Mouse (Mus musculus) limb, embryonic 13.5 days (tissue): ENCODE measurements at regions not wholly inside any gene's neighbourhood (a gene's known extent, or its start where the extent isn't known, plus 50 kb on each side); places are given as distances from the start of the nearest gene placed in this dataset.
A peak's percentile ranks its signal among the peaks of the same experiment; 100 is the strongest.

ENCODE experiments used
- ATAC-seq: fragments of 200-750 bp; cut with Nextera tagmentation; 2 replicates; pipeline ENCODE4 v1.8.0; 2017; ENCODE audit warnings: low read depth, moderate number of reproducible peaks, moderate TSS enrichment; ENCODE audit not compliant: low FRiP score
- H3K27ac ChIP-seq: fragments of 300-500 bp; sonication (generic); 2 replicates; pipeline ENCODE4 v1.5.1; 2015; ENCODE audit warnings: inconsistent platforms, mild to moderate bottlenecking, moderate library complexity
- H3K27me3 ChIP-seq: fragments of 300-500 bp; sonication (generic); 2 replicates; pipeline ENCODE4 v1.6.1; 2015; ENCODE audit warnings: mild to moderate bottlenecking, inconsistent platforms
- H3K36me3 ChIP-seq: fragments of 300-500 bp; sonication (generic); 2 replicates; pipeline ENCODE4 v1.6.1; 2015; ENCODE audit warnings: inconsistent platforms, mild to moderate bottlenecking, moderate library complexity
- H3K4me1 ChIP-seq: fragments of 300-500 bp; sonication (generic); 2 replicates; pipeline ENCODE4 v1.6.1; 2015; ENCODE audit warnings: inconsistent platforms
- H3K4me2 ChIP-seq: fragments of 300-500 bp; sonication (generic); replicated peaks from 2 replicates; pipeline ENCODE4 v1.6.1; 2015; ENCODE audit warnings: inconsistent platforms, mild to moderate bottlenecking, moderate library complexity
- H3K4me3 ChIP-seq: fragments of 300-500 bp; sonication (generic); 2 replicates; pipeline ENCODE4 v1.5.1; 2015; ENCODE audit warnings: moderate library complexity, mild to moderate bottlenecking, inconsistent platforms
- H3K9ac ChIP-seq: fragments of 300-500 bp; sonication (generic); 2 replicates; pipeline ENCODE4 v1.6.1; 2015; ENCODE audit warnings: mild to moderate bottlenecking, inconsistent platforms
- H3K9me3 ChIP-seq: fragments of 300-500 bp; sonication (generic); 2 replicates; pipeline ENCODE4 v1.6.1; 2016; ENCODE audit warnings: inconsistent platforms
- WGBS: fragments of 180-500 bp; shearing (Covaris S2); methylation state at CpG from one replicate; pipeline ENCODE4 v1.1.7; 2015; 5-methylcytosine and 5-hydroxymethylcytosine counted together

GRCm38 (mm10) chr6:109125447-109125846, 297.0 kb downstream of the Edem1 start:
- 89% methylated on average over 12 of the region's 12 CpGs for WGBS
- H3K9me3 ChIP-seq = no peaks in the 10 kb centered on the region

GRCm38 (mm10) chr6:109127203-109127602, 298.8 kb downstream of the Edem1 start:
- no peak for ATAC-seq
- H3K9ac ChIP-seq = no peak overlapping the region
- H3K27me3 ChIP-seq = no peaks in the 10 kb centered on the region
- H3K4me2 ChIP-seq = no peak overlapping the region
- H3K4me1 ChIP-seq = no peaks in the 10 kb centered on the region
- no peaks in the 10 kb centered on the region for H3K36me3 ChIP-seq
- 71% methylated on average over 1 of the region's 1 CpGs for WGBS
- H3K4me3 ChIP-seq = no peak overlapping the region
- H3K27ac ChIP-seq = no peak overlapping the region
- H3K9me3 ChIP-seq = no peaks in the 10 kb centered on the region

More at GRCm38 (mm10) chr6:109125447-109125846, 297.0 kb downstream of the Edem1 start:
- H3K4me3 ChIP-seq = no peak overlapping the region
- no peak for ATAC-seq
- H3K27me3 ChIP-seq = no peaks in the 10 kb centered on the region
- H3K9ac ChIP-seq = no peak overlapping the region
- no peak overlapping the region for H3K27ac ChIP-seq
- no peaks in the 10 kb centered on the region for H3K36me3 ChIP-seq
- H3K4me1 ChIP-seq = no peaks in the 10 kb centered on the region
- H3K4me2 ChIP-seq = no peak overlapping the region

- Histone ChIP-seq H3K9me3 (no peaks in the 10 kb centered on the region), H3K4me3 (no peak overlapping the region), H3K9ac (no peak overlapping the region), H3K4me2 (no peak overlapping the region), H3K36me3 (no peaks in the 10 kb centered on the region), H3K4me1 (no peaks in the 10 kb centered on the region), H3K27ac (no peak overlapping the region), H3K27me3 (peaks cover 2% of the 10 kb centered on the region; the same call in 1 of the 2 replicates)
- peak; percentile 25; the same call in 1 of the 2 replicates for ATAC-seq
- WGBS = 66% methylated on average over 5 of the region's 5 CpGs
These were observed 317.7 kb downstream of the Edem1 start for GRCm38 (mm10) chr6:109146111-109146510.

GRCm38 (mm10) chr6:109149043-109149442, 320.6 kb downstream of the Edem1 start:
- peaks cover 2% of the 10 kb centered on the region; the same call in 1 of the 2 replicates for H3K27me3 ChIP-seq
- WGBS = 81% methylated on average over 8 of the region's 8 CpGs
- H3K9ac ChIP-seq = no peak overlapping the region
- no peak for ATAC-seq
- no peaks in the 10 kb centered on the region for H3K4me1 ChIP-seq
- H3K36me3 ChIP-seq = no peaks in the 10 kb centered on the region
- no peak overlapping the region for H3K27ac ChIP-seq
- H3K9me3 ChIP-seq = no peaks in the 10 kb centered on the region
- no peak overlapping the region for H3K4me3 ChIP-seq
- no peak overlapping the region for H3K4me2 ChIP-seq

GRCm38 (mm10) chr6:109150023-109150911, 321.8 kb downstream of the Edem1 start:
- Histone ChIP-seq H3K4me3 (no peak overlapping the region), H3K4me2 (no peak overlapping the region), H3K36me3 (no peaks in the 10 kb centered on the region), H3K27me3 (peaks cover 2% of the 10 kb centered on the region; the same call in 1 of the 2 replicates), H3K4me1 (no peaks in the 10 kb centered on the region), H3K9me3 (no peaks in the 10 kb centered on the region), H3K9ac (no peak overlapping the region), H3K27ac (no peak overlapping the region)
- WGBS = 55% methylated on average over 22 of the region's 22 CpGs
- peak; percentile 77 for ATAC-seq

- Histone ChIP-seq H3K36me3 (no peaks in the 10 kb centered on the region), H3K4me1 (no peaks in the 10 kb centered on the region), H3K4me2 (no peak overlapping the region), H3K9me3 (no peaks in the 10 kb centered on the region), H3K9ac (no peak overlapping the region), H3K4me3 (no peak overlapping the region), H3K27me3 (peaks cover 2% of the 10 kb centered on the region; the same call in 1 of the 2 replicates), H3K27ac (no peak overlapping the region)
- 86% methylated on average over 9 of the region's 9 CpGs for WGBS
- ATAC-seq = no peak
These were observed 322.4 kb downstream of the Edem1 start for GRCm38 (mm10) chr6:109150912-109151256.

- ATAC-seq = no peak
- no peak overlapping the region for H3K4me3 ChIP-seq
- WGBS = 65% methylated on average over 7 of the region's 7 CpGs
These were observed 325.2 kb downstream of the Edem1 start for GRCm38 (mm10) chr6:109153624-109154023.

GRCm38 (mm10) chr6:109159561-109159960, 331.1 kb downstream of the Edem1 start:
- ATAC-seq = no peak
- no peaks in the 10 kb centered on the region for H3K9me3 ChIP-seq
- no peaks in the 10 kb centered on the region for H3K27me3 ChIP-seq
- no peak overlapping the region for H3K4me3 ChIP-seq
- no peaks in the 10 kb centered on the region for H3K4me1 ChIP-seq
- H3K9ac ChIP-seq = no peak overlapping the region
- no peak overlapping the region for H3K27ac ChIP-seq
- 81% methylated on average over 7 of the region's 7 CpGs for WGBS
- no peak overlapping the region for H3K4me2 ChIP-seq
- no peaks in the 10 kb centered on the region for H3K36me3 ChIP-seq

More at GRCm38 (mm10) chr6:109153624-109154023, 325.2 kb downstream of the Edem1 start:
- H3K27me3 ChIP-seq = peaks cover 2% of the 10 kb centered on the region; the same call in 1 of the 2 replicates
- no peak overlapping the region for H3K9ac ChIP-seq
- H3K36me3 ChIP-seq = no peaks in the 10 kb centered on the region
- no peaks in the 10 kb centered on the region for H3K9me3 ChIP-seq
- H3K27ac ChIP-seq = no peak overlapping the region
- H3K4me1 ChIP-seq = no peaks in the 10 kb centered on the region
- H3K4me2 ChIP-seq = no peak overlapping the region

GRCm38 (mm10) chr6:109167439-109167838, 339.0 kb downstream of the Edem1 start:
- no peaks in the 10 kb centered on the region for H3K27me3 ChIP-seq
- ATAC-seq = no peak
- H3K27ac ChIP-seq = no peak overlapping the region
- H3K4me3 ChIP-seq = no peak overlapping the region
- H3K4me2 ChIP-seq = no peak overlapping the region
- H3K9ac ChIP-seq = no peak overlapping the region
- H3K4me1 ChIP-seq = no peaks in the 10 kb centered on the region
- WGBS = 79% methylated on average over 5 of the region's 5 CpGs
- H3K36me3 ChIP-seq = no peaks in the 10 kb centered on the region
- H3K9me3 ChIP-seq = no peaks in the 10 kb centered on the region

GRCm38 (mm10) chr6:109172104-109172850, 343.8 kb downstream of the Edem1 start:
- Histone ChIP-seq H3K4me2 (no peak overlapping the region), H3K27ac (no peak overlapping the region)
- WGBS = 66% methylated on average over 6 of the region's 6 CpGs

GRCm38 (mm10) chr6:109173015-109173414, 344.6 kb downstream of the Edem1 start:
- Histone ChIP-seq H3K4me3 (no peak overlapping the region), H3K27ac (no peak overlapping the region), H3K36me3 (no peaks in the 10 kb centered on the region), H3K4me2 (no peak overlapping the region), H3K27me3 (no peaks in the 10 kb centered on the region), H3K9me3 (no peaks in the 10 kb centered on the region), H3K4me1 (no peaks in the 10 kb centered on the region), H3K9ac (no peak overlapping the region)
- 70% methylated on average over 1 of the region's 1 CpGs for WGBS
- no peak for ATAC-seq

More at GRCm38 (mm10) chr6:109172104-109172850, 343.8 kb downstream of the Edem1 start:
- H3K4me3 ChIP-seq = no peak overlapping the region
- H3K36me3 ChIP-seq = no peaks in the 10 kb centered on the region
- H3K9me3 ChIP-seq = no peaks in the 10 kb centered on the region
- H3K9ac ChIP-seq = no peak overlapping the region
- ATAC-seq = no peak
- no peaks in the 10 kb centered on the region for H3K4me1 ChIP-seq
- no peaks in the 10 kb centered on the region for H3K27me3 ChIP-seq

GRCm38 (mm10) chr6:109176876-109177275, 348.4 kb downstream of the Edem1 start:
- Histone ChIP-seq H3K9me3 (no peaks in the 10 kb centered on the region), H3K4me2 (no peak overlapping the region), H3K36me3 (no peaks in the 10 kb centered on the region), H3K27ac (no peak overlapping the region), H3K27me3 (no peaks in the 10 kb centered on the region), H3K9ac (no peak overlapping the region), H3K4me1 (no peaks in the 10 kb centered on the region), H3K4me3 (no peak overlapping the region)
- no peak for ATAC-seq
- 30% methylated on average over 3 of the region's 3 CpGs for WGBS
